Mouse (Mus musculus): ENCODE data around the gene Rabep2. TPM values are rescaled to one million over a fixed set of nuclear protein-coding genes. Genes with fewer than 3 reads are reported as not detected.
A peak's percentile ranks its signal among the peaks of the same experiment; 100 is the strongest.
"Not testable (repeated sequence)": the region's sequence is repeated elsewhere in the genome, so short reads cannot be mapped to it uniquely, and the experiment has no call there.

Gene Rabep2
- total RNA-seq (2014; fragmentation: Nextera tagmentation) (1.7 and 2.9 TPM in 2 replicates), total RNA-seq (2017) (16.0 and 16.1 TPM in 2 replicates), polyA plus RNA-seq (2012) (21.7 and 28.3 TPM in 2 replicates)

- Histone ChIP-seq H3K27me3 (ENCODE audit: insufficient read depth, low read length) (peaks cover 9% of the 10 kb centered on the region; the same call in 1 of the 2 replicates), H3K4me3 (ENCODE audit: low read depth, low read length) (peak within 1 kb of the TSS; percentile 83), H3K9me3 (replicated peaks) (peaks cover 18% of the 10 kb centered on the region), H3K36me3 (replicated peaks) (peaks cover 30% of the 10 kb centered on the region), H3K4me1 (ENCODE audit: insufficient read depth, low read depth, low read length) (peaks cover 18% of the 10 kb centered on the region)
- peak; percentile 58 for ATAC-seq (ENCODE audit: extremely low read depth, insufficient number of reproducible peaks, low FRiP score, poor library complexity, severe bottlenecking)
- DNase-seq (ENCODE audit: low spot score), result peak; percentile 89
- no peak for TF ChIP-seq CTCF (IDR thresholded peaks at IDR 0.05; ENCODE audit: low read depth, low read length)
- no peak for TF ChIP-seq TAL1 (conservative IDR thresholded peaks at IDR 0.05; ENCODE audit: low read depth, low read length)
- TF ChIP-seq GATA1 (IDR thresholded peaks at IDR 0.05; ENCODE audit: borderline replicate concordance, low read length), result no peak
- TF ChIP-seq GATA2 (IDR thresholded peaks at IDR 0.05; ENCODE audit: borderline replicate concordance, low read depth, low read length), result no peak
- no peak for TF ChIP-seq POLR2AphosphoS5 (IDR thresholded peaks at IDR 0.05; ENCODE audit: insufficient replicate concordance, low read depth, low read length)
Observed at GRCm38 (mm10) chr7:126428631-126429502, at the start of gene Rabep2. Rabep2 (plus strand) TSS chr7:126428759.

GRCm38 (mm10) chr7:126383565-126383964 is 45.0 kb upstream of the Rabep2 start:
- Histone ChIP-seq H3K9me3 (replicated peaks) (no peaks in the 10 kb centered on the region), H3K36me3 (replicated peaks) (peaks cover 57% of the 10 kb centered on the region), H3K4me3 (ENCODE audit: low read depth, low read length) (no peak overlapping the region), H3K27me3 (ENCODE audit: insufficient read depth, low read length) (peaks cover 3% of the 10 kb centered on the region; the same call in 1 of the 2 replicates), H3K4me1 (ENCODE audit: insufficient read depth, low read depth, low read length) (peaks cover 5% of the 10 kb centered on the region; the same call in 1 of the 2 replicates)
- DNase-seq (ENCODE audit: low spot score) (no peak), ATAC-seq (ENCODE audit: extremely low read depth, insufficient number of reproducible peaks, low FRiP score, poor library complexity, severe bottlenecking) (no peak)
- TF ChIP-seq GATA1 (IDR thresholded peaks at IDR 0.05; ENCODE audit: borderline replicate concordance, low read length) (no peak), POLR2AphosphoS5 (IDR thresholded peaks at IDR 0.05; ENCODE audit: insufficient replicate concordance, low read depth, low read length) (no peak), TAL1 (conservative IDR thresholded peaks at IDR 0.05; ENCODE audit: low read depth, low read length) (no peak), GATA2 (IDR thresholded peaks at IDR 0.05; ENCODE audit: borderline replicate concordance, low read depth, low read length) (no peak), CTCF (IDR thresholded peaks at IDR 0.05; ENCODE audit: low read depth, low read length) (no peak)

GRCm38 (mm10) chr7:126388185-126388584 is 40.4 kb upstream of the Rabep2 start:
- H3K36me3 ChIP-seq (replicated peaks), result peaks cover 88% of the 10 kb centered on the region
- DNase-seq (ENCODE audit: low spot score), result no peak
- H3K4me1 ChIP-seq (ENCODE audit: insufficient read depth, low read depth, low read length), result peaks cover 9% of the 10 kb centered on the region; the same call in 1 of the 2 replicates
- H3K27me3 ChIP-seq (ENCODE audit: insufficient read depth, low read length), result no peaks in the 10 kb centered on the region
- no peaks in the 10 kb centered on the region for H3K9me3 ChIP-seq (replicated peaks)
- TF ChIP-seq GATA1 (IDR thresholded peaks at IDR 0.05; ENCODE audit: borderline replicate concordance, low read length) (no peak), CTCF (IDR thresholded peaks at IDR 0.05; ENCODE audit: low read depth, low read length) (no peak), TAL1 (conservative IDR thresholded peaks at IDR 0.05; ENCODE audit: low read depth, low read length) (no peak), POLR2AphosphoS5 (IDR thresholded peaks at IDR 0.05; ENCODE audit: insufficient replicate concordance, low read depth, low read length) (no peak), GATA2 (IDR thresholded peaks at IDR 0.05; ENCODE audit: borderline replicate concordance, low read depth, low read length) (no peak)
- ATAC-seq (ENCODE audit: extremely low read depth, insufficient number of reproducible peaks, low FRiP score, poor library complexity, severe bottlenecking), result no peak
- no peak overlapping the region for H3K4me3 ChIP-seq (ENCODE audit: low read depth, low read length)

GRCm38 (mm10) chr7:126392086-126392884 is 36.3 kb upstream of the Rabep2 start:
- peaks cover 16% of the 10 kb centered on the region for H3K4me1 ChIP-seq (ENCODE audit: insufficient read depth, low read depth, low read length)
- peaks cover 71% of the 10 kb centered on the region for H3K36me3 ChIP-seq (replicated peaks)
- H3K27me3 ChIP-seq (ENCODE audit: insufficient read depth, low read length); ATAC-seq (ENCODE audit: extremely low read depth, insufficient number of reproducible peaks, low FRiP score, poor library complexity, severe bottlenecking); H3K9me3 ChIP-seq (replicated peaks); DNase-seq (ENCODE audit: low spot score); H3K4me3 ChIP-seq (ENCODE audit: low read depth, low read length): not testable (repeated sequence)

- H3K36me3 ChIP-seq (replicated peaks), result peaks cover 31% of the 10 kb centered on the region
- H3K9me3 ChIP-seq (replicated peaks), result no peaks in the 10 kb centered on the region
- H3K4me1 ChIP-seq (ENCODE audit: insufficient read depth, low read depth, low read length), result peaks cover 26% of the 10 kb centered on the region
- no peak for TF ChIP-seq POLR2AphosphoS5 (IDR thresholded peaks at IDR 0.05; ENCODE audit: insufficient replicate concordance, low read depth, low read length)
- no peak for TF ChIP-seq CTCF (IDR thresholded peaks at IDR 0.05; ENCODE audit: low read depth, low read length)
- TF ChIP-seq GATA1 (IDR thresholded peaks at IDR 0.05; ENCODE audit: borderline replicate concordance, low read length), result no peak
- TF ChIP-seq GATA2 (IDR thresholded peaks at IDR 0.05; ENCODE audit: borderline replicate concordance, low read depth, low read length), result no peak
- TF ChIP-seq TAL1 (conservative IDR thresholded peaks at IDR 0.05; ENCODE audit: low read depth, low read length), result no peak
- ATAC-seq (ENCODE audit: extremely low read depth, insufficient number of reproducible peaks, low FRiP score, poor library complexity, severe bottlenecking), result peak; percentile 99
- H3K27me3 ChIP-seq (ENCODE audit: insufficient read depth, low read length), result no peaks in the 10 kb centered on the region
- peak within 1 kb of the TSS; percentile 97 for H3K4me3 ChIP-seq (ENCODE audit: low read depth, low read length)
- DNase-seq (ENCODE audit: low spot score), result peak; percentile 96
Observed at GRCm38 (mm10) chr7:126396298-126397119, 32.0 kb upstream of the Rabep2 start, which contains the start of gene Nfatc2ip. Nfatc2ip (minus strand) TSS chr7:126396737.

Measured in G1E (cell line).